Mouse (Mus musculus) thymus, adult 18-20 months (tissue): ENCODE measurements around the gene Gm6904.
"Not testable (repeated sequence)": the region's sequence is repeated elsewhere in the genome, so short reads cannot be mapped to it uniquely, and the experiment has no call there.

ENCODE experiments used
- DNase-seq, 2 experiments: peaks; one replicate each; pipeline ENCODE4 v3.0.0; 2022; ENCODE audit warnings: mixed read lengths in 2 of 2

Gene Gm6904

GRCm38 (mm10) chr14:59260056-59260455 lies at the start of gene Gm6904:
TSS of gene Gm6904 (minus strand) at chr14:59260216.
- no peak for DNase-seq

DNA sequence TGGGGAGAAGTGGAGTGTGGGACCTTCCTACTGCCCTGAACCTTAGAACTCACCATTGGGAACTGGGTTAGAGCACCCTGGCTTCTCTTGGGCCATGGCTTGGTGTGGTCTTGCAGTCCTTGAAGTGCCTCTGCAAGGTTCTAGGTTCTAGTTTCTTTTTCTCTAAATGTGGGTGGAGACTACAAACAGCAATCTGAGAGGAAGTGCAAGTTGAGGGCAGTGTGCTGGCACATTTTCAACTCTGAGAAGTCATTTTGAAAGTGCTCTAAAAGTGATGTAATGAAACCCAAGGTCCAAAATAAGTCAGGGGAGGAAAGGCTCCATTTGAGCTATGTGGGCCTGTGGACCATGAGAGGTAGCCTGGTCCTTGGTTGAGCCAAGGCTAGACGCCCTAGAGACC lies 37.4 kb upstream of the Gm6904 start, which contains the start of gene Phf11a:
Phf11a (minus strand) TSS at position 132 of the 400 bp plus-strand sequence.
- DNase-seq = not testable (repeated sequence)

DNA sequence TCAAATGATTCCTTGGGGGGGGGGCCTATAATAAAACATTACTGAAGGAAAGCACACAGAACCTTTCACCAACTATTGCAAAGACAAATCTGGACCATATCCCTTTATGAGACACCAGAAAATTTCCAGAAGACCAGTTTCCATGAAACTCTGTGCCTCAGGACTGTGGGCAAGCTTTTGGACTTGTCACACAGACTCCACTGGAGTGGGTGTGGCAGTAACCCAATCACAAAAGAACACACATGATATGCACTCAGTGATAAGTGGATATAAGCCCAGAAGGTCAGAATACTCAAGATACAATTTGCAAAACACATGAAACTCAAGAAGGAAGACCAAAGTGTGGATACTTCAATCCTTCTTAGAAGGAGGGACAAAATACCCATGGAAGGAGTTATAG lies 31.8 kb upstream of the Gm6904 start:
- DNase-seq = not testable (repeated sequence)

DNA sequence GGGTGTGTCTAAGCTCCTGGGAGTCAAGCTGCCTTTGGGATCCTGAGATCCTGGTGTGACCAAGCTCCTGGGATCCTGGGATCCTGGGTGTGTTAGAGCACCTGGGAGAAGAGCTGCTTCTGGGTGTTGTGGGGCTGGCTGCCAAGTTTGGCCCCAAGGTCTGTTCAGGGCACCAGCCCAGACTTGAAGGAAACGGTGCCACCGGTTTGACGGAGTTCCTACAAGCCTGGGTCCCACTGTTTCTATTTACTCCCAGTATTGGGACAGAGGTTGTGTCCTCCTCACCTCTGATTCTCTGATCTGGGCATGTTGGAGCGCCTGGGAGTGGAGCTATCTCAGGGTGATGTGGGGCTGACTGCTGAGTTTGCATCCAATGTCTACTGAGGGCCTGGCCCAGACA lies 14.9 kb upstream of the Gm6904 start:
- not testable (repeated sequence) for DNase-seq

- DNase-seq = not testable (repeated sequence)
Observed at GRCm38 (mm10) chr14:59255861-59256260, 4.2 kb downstream of the Gm6904 start.

DNA sequence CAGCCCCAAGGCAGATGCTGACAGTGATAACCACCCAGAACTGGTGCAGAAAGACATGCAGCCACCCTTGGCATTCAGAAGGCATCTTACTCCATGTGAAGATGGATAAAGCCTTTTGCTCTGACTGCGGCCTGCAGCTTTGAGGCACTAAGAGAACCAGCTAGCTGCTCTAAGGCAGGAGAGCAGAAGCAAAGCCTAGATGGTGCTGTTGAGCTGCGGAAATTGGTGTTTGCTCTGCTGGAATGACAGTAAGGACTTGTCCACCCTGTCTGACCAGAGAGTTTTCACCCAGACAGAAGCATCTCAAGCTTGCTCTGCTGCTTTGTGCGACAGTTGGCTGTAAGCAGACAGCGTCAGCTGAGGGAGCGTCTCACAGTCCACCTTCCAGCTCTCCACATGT lies 9.7 kb downstream of the Gm6904 start:
- not testable (repeated sequence) for DNase-seq

DNA sequence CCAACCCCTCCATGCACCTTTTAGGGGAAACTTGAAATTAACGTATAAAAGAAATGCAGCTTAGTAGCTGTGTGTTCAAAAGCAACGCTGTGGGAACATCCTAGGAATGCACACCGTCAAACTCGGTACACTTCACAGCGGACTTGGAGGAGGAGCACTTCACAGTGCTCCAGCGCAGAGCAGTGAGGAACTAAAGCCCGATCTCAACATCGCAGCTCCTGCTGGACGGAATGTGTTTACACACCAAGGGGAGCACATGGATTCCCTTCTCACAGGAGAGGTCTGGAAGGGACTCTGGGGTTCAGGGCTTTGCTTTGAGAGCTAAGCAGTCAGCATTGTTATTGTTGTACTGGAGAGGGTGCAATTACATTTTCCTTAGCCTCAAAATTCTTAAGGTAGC lies 26.4 kb downstream of the Gm6904 start:
- DNase-seq = no peak

DNA sequence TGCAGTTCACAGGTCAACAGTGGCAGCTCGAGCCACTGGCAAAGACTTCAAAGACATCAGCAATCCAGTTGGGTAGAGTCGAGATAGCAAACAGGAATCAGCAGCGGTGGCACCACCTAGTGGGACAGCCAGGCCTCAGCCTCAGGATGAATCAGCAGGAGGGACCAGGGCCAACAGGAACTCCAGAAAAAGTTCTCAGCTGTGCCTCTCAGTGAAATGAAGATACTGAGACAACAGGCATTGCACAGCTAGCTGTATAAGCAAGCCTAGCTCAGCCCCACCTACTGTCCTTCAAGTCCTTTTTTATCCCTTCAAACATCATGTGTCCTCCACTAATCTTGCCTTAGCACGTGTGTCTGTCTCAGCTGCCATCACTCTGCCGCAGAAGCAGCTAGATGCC lies 28.0 kb downstream of the Gm6904 start:
- no peak for DNase-seq

GRCm38 (mm10) chr14:59230331-59230966 lies 29.6 kb downstream of the Gm6904 start:
- DNase-seq = no peak

DNA sequence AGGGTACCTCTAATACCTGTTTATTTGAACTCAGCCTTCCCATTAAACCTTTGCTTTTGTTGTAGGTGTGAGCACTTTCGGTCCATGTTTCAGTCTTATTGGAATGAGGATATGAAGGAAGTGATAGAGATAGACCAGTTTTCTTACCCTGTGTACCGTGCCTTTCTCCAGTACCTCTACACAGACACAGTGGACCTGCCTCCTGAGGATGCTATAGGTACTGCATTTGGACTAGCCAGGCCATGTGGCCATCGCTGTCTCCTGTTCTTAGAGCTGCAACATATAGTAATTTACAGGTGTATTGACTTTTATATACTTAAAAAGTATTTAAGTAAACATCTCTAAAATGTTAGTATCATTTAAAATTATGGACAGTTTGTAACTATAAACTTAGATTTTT lies 30.2 kb downstream of the Gm6904 start:
- DNase-seq = no peak

- DNase-seq = no peak
Observed at GRCm38 (mm10) chr14:59226240-59226639, 33.8 kb downstream of the Gm6904 start.

- no peak for DNase-seq
Observed at GRCm38 (mm10) chr14:59219241-59219640, 40.8 kb downstream of the Gm6904 start.

GRCm38 (mm10) chr14:59209816-59210215 lies 50.2 kb downstream of the Gm6904 start:
- no peak for DNase-seq

GRCm38 (mm10) chr14:59209003-59209402 lies 51.0 kb downstream of the Gm6904 start:
- no peak for DNase-seq

DNA sequence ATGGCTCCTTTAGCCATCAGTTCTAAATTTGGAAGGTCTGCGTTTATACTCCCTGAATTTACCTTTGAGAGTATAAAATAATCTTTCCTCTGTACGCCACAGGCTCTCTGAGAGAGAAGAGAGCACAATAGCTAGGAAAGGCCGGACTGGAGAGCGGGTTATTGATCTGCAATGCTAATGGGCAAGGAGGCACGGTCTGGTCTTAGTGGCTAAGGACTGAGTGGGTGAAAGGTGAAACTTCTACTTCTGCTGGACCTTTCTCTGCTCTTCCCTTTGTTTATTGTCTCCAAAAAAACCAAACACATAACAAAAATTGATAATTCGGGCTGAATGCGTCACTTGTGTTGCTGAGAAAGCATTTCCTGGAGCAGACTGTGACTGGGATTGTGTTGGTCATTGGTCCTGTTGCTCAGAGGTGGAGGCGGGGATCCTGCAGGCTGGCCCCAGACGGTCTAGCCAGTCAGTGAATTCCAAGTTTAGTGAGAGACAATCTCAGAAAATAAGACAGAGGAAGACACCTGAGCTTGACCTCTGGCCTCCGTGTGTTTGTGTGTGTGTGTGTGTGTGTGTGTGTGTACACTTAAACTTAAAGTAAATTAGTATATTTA lies 53.9 kb downstream of the Gm6904 start:
- DNase-seq = no peak

GRCm38 (mm10) chr14:59205461-59205860 lies 54.6 kb downstream of the Gm6904 start:
- no peak for DNase-seq

DNA sequence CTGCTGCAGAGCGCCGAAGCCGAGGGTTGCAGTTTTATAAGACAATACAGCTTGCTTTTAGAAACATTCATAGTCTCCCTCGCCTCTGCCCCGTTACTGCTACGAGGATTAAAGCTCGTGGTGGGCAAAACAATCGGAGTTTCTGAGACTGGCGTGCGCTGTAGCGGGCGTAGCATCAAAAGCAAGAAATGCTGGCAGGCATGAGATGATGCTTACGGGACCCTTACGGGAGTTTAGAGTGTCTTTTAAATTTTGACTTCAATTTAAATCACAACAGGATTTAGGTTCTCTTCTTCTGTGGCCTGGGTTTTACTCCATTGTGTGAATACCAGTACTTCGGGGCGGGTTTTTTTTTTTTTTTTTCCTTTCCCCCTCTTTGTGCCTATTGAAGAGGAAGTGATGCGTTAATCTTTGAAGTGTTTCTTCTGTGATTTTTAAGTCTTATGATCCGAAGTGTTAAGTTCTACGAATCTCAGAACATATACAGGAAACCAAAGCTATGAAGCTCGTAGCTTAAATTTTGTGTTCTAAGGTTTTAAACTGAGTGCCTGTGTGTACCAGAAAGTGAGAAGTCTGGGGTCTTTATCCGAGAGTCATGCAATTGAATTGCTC lies 58.3 kb downstream of the Gm6904 start:
- DNase-seq = no peak

DNA sequence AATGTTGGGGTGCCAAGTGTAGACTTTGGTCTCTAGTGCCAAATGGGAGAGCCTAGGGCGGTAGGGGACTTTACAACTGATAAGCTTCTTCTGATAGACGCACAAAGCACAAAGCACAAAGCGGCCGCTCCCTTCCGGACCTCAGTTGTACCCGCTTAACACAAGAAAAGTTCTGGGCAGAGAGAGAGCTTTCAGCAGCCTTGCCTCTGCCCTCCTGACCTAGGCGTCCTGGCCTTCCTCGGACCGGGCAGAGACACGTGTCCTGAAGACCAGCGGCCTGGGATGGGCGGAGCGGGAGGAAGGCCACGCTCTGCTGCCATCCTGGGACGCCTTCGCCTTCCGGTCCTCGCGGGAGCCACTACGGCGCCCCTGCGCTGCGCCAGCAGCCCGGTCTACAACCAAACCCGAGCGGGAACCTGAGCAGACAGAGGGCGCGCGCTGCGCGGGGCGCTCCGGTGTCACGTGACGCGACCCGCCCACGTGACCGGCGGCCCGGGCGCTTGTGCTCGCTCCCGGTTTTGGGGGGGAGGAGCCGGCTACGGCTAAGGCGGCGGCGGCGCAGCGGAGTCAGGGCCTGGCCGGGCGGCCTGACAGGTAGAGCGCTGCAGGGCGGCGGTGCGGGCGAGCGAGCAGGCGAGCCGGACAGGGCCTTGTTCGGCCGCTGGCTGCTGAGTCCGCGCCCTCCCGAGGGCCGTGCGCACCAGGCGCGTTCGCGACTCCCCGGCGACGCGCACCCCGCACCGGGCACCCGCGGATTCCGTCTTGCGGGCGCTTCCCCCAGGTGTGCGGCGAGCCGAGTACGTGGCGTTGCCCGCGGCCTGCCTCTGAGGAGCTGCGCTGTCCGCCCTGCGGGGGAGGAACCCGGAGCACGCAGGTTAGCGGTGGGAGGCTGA lies 59.1 kb downstream of the Gm6904 start, which contains the start of gene Rcbtb1:
Rcbtb1 (plus strand) TSS at position 499 of the 893 bp plus-strand sequence.
- peak; percentile 92 to 93 for DNase-seq
